Mouse (Mus musculus) stomach, postnatal 0 days (tissue): ENCODE data around the gene Ptcd3.

Source experiments
- CTCF ChIP-seq: IDR thresholded peaks from 2 replicates; pipeline ENCODE4 v1.5.1; 2016; ENCODE audit warnings: antibody characterized with exemption, low read depth, mild to moderate bottlenecking, moderate library complexity
- EP300 ChIP-seq: optimal IDR thresholded peaks from 2 replicates; pipeline ENCODE3; 2016; ENCODE audit warnings: antibody characterized with exemption

DNA sequence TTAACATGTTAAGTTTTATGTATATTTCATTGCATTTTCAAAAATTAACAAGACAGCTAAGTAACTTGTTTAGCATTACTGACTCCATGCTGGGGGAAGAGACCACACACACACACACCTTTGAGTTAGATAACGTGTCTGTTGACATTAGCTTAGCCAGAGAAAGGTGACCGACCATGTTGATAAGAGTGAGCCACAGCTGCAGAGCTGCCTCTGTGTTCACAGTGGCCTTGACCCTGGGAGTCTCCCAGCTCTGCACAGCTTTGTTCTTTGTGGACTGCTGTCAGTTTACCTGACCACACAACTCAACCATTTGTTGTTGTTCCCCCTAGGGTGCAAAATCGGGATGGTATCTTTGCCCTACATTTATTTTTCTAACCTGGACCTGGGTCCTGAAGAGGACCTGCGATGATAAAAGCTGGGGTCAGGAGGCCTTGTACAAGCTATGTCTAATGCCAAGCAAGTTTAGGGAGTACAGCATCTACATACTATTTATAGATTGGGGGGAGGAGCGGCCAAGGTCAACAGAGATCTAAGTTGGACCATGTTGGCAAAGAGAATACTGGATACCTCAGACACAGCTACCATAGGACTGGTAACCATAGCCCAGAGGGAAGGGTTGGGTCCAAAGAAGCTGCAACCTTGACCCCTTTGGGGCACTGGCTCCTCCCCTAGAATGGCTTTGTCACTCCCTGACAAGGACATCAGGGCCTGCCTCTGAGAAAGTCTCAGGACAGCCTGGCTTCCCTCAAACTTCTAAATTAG, 3.3 kb upstream of the Ptcd3 start:
- TF ChIP-seq EP300 (no peak), CTCF (no peak)
